Mouse (Mus musculus): Measurements from ENCODE around the gene Rab11fip2. TPM values are rescaled to one million over a fixed set of nuclear protein-coding genes. Genes with fewer than 3 reads are reported as not detected.

Gene Rab11fip2
- polyA plus RNA-seq (2015; fragmentation: Nextera tagmentation; extraction: Ambion mirVana) = 2.2 and 2.7 TPM in 2 replicates

- peak within 1 kb of the TSS; percentile 77 for H3K4me3 ChIP-seq (replicated peaks; ENCODE audit: low read length)
- peak within 1 kb of the TSS; percentile 87 for H3K27ac ChIP-seq (ENCODE audit: low read length)
- H3K9me3 ChIP-seq (replicated peaks; ENCODE audit: control insufficient read depth, low read length) = no peaks in the 10 kb centered on the region
- H3K4me2 ChIP-seq (ENCODE audit: low read depth, low read length) = peak within 1 kb of the TSS; percentile 65
- under 1% methylated on average over 69 of the region's 72 CpGs for WGBS
- H3K36me3 ChIP-seq (ENCODE audit: control insufficient read depth, insufficient read depth, low read length) = no peaks in the 10 kb centered on the region
- H3K27me3 ChIP-seq (ENCODE audit: control insufficient read depth, insufficient read depth, low read length) = no peaks in the 10 kb centered on the region
- ATAC-seq (ENCODE audit: insufficient read depth, low FRiP score) = peak; percentile 97
- H3K9ac ChIP-seq (ENCODE audit: low read length) = peak within 1 kb of the TSS; percentile 96
- peaks cover 3% of the 10 kb centered on the region; the same call in 1 of the 2 replicates for H3K4me1 ChIP-seq (ENCODE audit: control insufficient read depth, insufficient read depth, low read length)
Measured at GRCm38 (mm10) chr19:59943322-59943871, at the start of gene Rab11fip2. Gene Rab11fip2, minus strand, starts transcription at chr19:59943654.

DNA sequence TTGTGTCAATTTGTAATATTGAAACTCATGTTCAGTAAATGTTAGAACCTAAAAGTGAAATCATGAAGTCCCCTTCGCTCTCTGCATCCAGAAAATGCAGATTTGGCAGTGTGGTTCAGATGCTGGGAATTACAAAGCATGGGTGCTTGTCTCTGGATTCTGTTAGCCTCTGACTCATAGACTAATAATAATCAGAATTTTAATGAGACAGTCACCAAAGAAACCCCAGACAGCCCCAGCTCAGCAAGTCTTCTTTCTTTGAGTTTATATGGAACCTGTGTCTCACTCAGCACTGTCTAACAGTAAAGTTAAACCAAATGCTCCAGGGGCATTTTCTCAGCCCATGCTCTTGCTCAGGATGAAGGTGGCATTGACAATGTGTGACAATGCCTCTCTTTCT, 38.1 kb upstream of the Rab11fip2 start:
- 94% methylated on average over 1 of the region's 1 CpGs for WGBS
- H3K36me3 ChIP-seq (ENCODE audit: control insufficient read depth, insufficient read depth, low read length) = no peaks in the 10 kb centered on the region
- no peak overlapping the region for H3K4me2 ChIP-seq (ENCODE audit: low read depth, low read length)
- no peaks in the 10 kb centered on the region for H3K27me3 ChIP-seq (ENCODE audit: control insufficient read depth, insufficient read depth, low read length)
- ATAC-seq (ENCODE audit: insufficient read depth, low FRiP score) = no peak
- H3K9ac ChIP-seq (ENCODE audit: low read length) = no peak overlapping the region
- no peak overlapping the region for H3K4me3 ChIP-seq (replicated peaks; ENCODE audit: low read length)
- H3K27ac ChIP-seq (ENCODE audit: low read length) = no peak overlapping the region
- no peaks in the 10 kb centered on the region for H3K9me3 ChIP-seq (replicated peaks; ENCODE audit: control insufficient read depth, low read length)
- no peaks in the 10 kb centered on the region for H3K4me1 ChIP-seq (ENCODE audit: control insufficient read depth, insufficient read depth, low read length)

DNA sequence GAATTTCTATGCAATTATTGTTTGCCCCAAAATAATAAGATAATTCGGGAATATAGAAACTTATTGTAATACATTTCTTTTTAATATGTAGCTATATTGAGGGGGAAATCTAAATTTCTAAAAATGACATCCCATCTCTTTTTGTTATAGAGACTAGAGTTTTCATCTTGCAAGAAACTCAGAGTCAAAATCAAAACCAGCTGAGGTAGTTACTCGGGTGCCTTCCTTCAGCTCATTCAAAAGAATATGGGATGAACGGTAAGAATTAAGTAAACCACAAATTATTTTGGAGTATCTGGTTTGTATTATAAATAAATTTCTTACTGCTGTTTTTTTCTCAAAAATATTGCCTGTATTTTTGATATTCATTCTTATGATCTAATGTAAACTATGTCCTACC, 11.5 kb upstream of the Rab11fip2 start:
- no peak for ATAC-seq (ENCODE audit: insufficient read depth, low FRiP score)
- Histone ChIP-seq H3K4me2 (ENCODE audit: low read depth, low read length) (no peak overlapping the region), H3K27me3 (ENCODE audit: control insufficient read depth, insufficient read depth, low read length) (no peaks in the 10 kb centered on the region), H3K4me3 (replicated peaks; ENCODE audit: low read length) (no peak overlapping the region), H3K36me3 (ENCODE audit: control insufficient read depth, insufficient read depth, low read length) (no peaks in the 10 kb centered on the region), H3K27ac (ENCODE audit: low read length) (no peak overlapping the region), H3K4me1 (ENCODE audit: control insufficient read depth, insufficient read depth, low read length) (no peaks in the 10 kb centered on the region), H3K9me3 (replicated peaks; ENCODE audit: control insufficient read depth, low read length) (no peaks in the 10 kb centered on the region), H3K9ac (ENCODE audit: low read length) (no peak overlapping the region)
- WGBS = 69% methylated on average over 3 of the region's 3 CpGs

GRCm38 (mm10) chr19:59949731-59950130, 6.3 kb upstream of the Rab11fip2 start:
- 89% methylated on average over 5 of the region's 5 CpGs for whole genome bisulfite sequencing
- H3K4me3 ChIP-seq (replicated peaks; ENCODE audit: low read length) = no peak overlapping the region
- no peak for ATAC-seq (ENCODE audit: insufficient read depth, low FRiP score)

GRCm38 (mm10) chr19:59942716-59943321, 635 bp downstream of the Rab11fip2 start:
- Histone ChIP-seq H3K9ac (ENCODE audit: low read length) (peak overlapping the region; percentile 96), H3K4me3 (replicated peaks; ENCODE audit: low read length) (peak overlapping the region; percentile 77), H3K9me3 (replicated peaks; ENCODE audit: control insufficient read depth, low read length) (no peaks in the 10 kb centered on the region), H3K27ac (ENCODE audit: low read length) (peak overlapping the region; percentile 87), H3K4me1 (ENCODE audit: control insufficient read depth, insufficient read depth, low read length) (peaks cover 3% of the 10 kb centered on the region; the same call in 1 of the 2 replicates), H3K27me3 (ENCODE audit: control insufficient read depth, insufficient read depth, low read length) (no peaks in the 10 kb centered on the region), H3K4me2 (ENCODE audit: low read depth, low read length) (peak overlapping the region; percentile 65), H3K36me3 (ENCODE audit: control insufficient read depth, insufficient read depth, low read length) (no peaks in the 10 kb centered on the region)
- 2% methylated on average over 27 of the region's 27 CpGs for WGBS
- peak; percentile 76 for ATAC-seq (ENCODE audit: insufficient read depth, low FRiP score)

More at GRCm38 (mm10) chr19:59949731-59950130, 6.3 kb upstream of the Rab11fip2 start:
- Histone ChIP-seq H3K27ac (ENCODE audit: low read length) (no peak overlapping the region), H3K9me3 (replicated peaks; ENCODE audit: control insufficient read depth, low read length) (no peaks in the 10 kb centered on the region), H3K27me3 (ENCODE audit: control insufficient read depth, insufficient read depth, low read length) (no peaks in the 10 kb centered on the region), H3K9ac (ENCODE audit: low read length) (no peak overlapping the region), H3K4me1 (ENCODE audit: control insufficient read depth, insufficient read depth, low read length) (no peaks in the 10 kb centered on the region), H3K36me3 (ENCODE audit: control insufficient read depth, insufficient read depth, low read length) (no peaks in the 10 kb centered on the region), H3K4me2 (ENCODE audit: low read depth, low read length) (no peak overlapping the region)

DNA sequence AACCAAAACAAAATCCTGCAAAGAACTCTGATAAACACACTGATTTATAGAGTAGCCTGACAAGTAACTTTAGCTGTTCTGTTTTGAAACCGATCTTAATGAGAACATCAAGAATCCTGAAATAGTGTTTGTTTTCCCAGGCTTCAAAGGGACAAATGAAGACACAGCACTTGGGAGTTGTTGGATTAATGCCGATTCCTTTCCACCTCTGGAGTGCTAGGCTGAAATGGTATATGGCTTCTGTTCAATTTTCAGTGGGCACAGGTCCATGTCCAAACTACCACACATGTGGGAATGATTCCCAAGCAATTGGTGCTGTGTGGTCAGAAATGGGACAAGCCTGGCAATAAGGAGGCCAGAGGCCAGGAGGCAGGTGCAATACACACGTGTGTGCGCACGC, 3.7 kb downstream of the Rab11fip2 start:
- no peak overlapping the region for H3K4me2 ChIP-seq (ENCODE audit: low read depth, low read length)
- ATAC-seq (ENCODE audit: insufficient read depth, low FRiP score) = no peak
- no peak overlapping the region for H3K9ac ChIP-seq (ENCODE audit: low read length)
- H3K4me1 ChIP-seq (ENCODE audit: control insufficient read depth, insufficient read depth, low read length) = peaks cover 3% of the 10 kb centered on the region; the same call in 1 of the 2 replicates
- H3K36me3 ChIP-seq (ENCODE audit: control insufficient read depth, insufficient read depth, low read length) = no peaks in the 10 kb centered on the region
- H3K27me3 ChIP-seq (ENCODE audit: control insufficient read depth, insufficient read depth, low read length) = no peaks in the 10 kb centered on the region
- H3K27ac ChIP-seq (ENCODE audit: low read length) = no peak overlapping the region
- no peak overlapping the region for H3K4me3 ChIP-seq (replicated peaks; ENCODE audit: low read length)
- 73% methylated on average over 5 of the region's 5 CpGs for WGBS
- no peaks in the 10 kb centered on the region for H3K9me3 ChIP-seq (replicated peaks; ENCODE audit: control insufficient read depth, low read length)

- H3K4me3 ChIP-seq (replicated peaks; ENCODE audit: low read length) = no peak overlapping the region
Measured at GRCm38 (mm10) chr19:59932085-59932484, 11.4 kb downstream of the Rab11fip2 start.

DNA sequence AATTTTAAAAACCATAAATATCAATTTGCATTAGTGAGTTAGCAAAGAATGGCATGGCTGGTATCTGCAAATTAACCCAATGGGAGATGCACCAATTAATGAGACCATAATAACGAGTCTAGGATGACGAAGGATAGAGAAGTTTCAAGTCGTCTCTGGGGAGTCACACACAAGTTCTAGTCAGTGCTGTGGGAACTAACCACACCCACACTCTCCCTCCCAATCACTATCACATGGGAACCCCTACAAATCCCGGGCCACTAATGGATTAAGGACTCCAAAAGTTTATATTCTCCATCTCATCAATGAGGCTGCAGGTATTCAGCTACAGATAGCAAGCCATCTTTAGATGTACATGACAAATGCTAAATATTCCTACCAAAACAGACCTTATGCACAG, 14.8 kb downstream of the Rab11fip2 start:
- H3K4me1 ChIP-seq (ENCODE audit: control insufficient read depth, insufficient read depth, low read length) = no peaks in the 10 kb centered on the region
- H3K9ac ChIP-seq (ENCODE audit: low read length) = no peak overlapping the region
- no peak overlapping the region for H3K4me3 ChIP-seq (replicated peaks; ENCODE audit: low read length)
- no peak overlapping the region for H3K27ac ChIP-seq (ENCODE audit: low read length)
- no peaks in the 10 kb centered on the region for H3K36me3 ChIP-seq (ENCODE audit: control insufficient read depth, insufficient read depth, low read length)
- H3K27me3 ChIP-seq (ENCODE audit: control insufficient read depth, insufficient read depth, low read length) = no peaks in the 10 kb centered on the region
- no peak for ATAC-seq (ENCODE audit: insufficient read depth, low FRiP score)
- 73% methylated on average over 4 of the region's 4 CpGs for WGBS
- H3K9me3 ChIP-seq (replicated peaks; ENCODE audit: control insufficient read depth, low read length) = no peaks in the 10 kb centered on the region
- H3K4me2 ChIP-seq (ENCODE audit: low read depth, low read length) = no peak overlapping the region

More at GRCm38 (mm10) chr19:59932085-59932484, 11.4 kb downstream of the Rab11fip2 start:
- 92% methylated on average over 10 of the region's 10 CpGs for WGBS
- no peaks in the 10 kb centered on the region for H3K27me3 ChIP-seq (ENCODE audit: control insufficient read depth, insufficient read depth, low read length)
- no peaks in the 10 kb centered on the region for H3K36me3 ChIP-seq (ENCODE audit: control insufficient read depth, insufficient read depth, low read length)
- H3K9me3 ChIP-seq (replicated peaks; ENCODE audit: control insufficient read depth, low read length) = no peaks in the 10 kb centered on the region
- ATAC-seq (ENCODE audit: insufficient read depth, low FRiP score) = no peak
- no peak overlapping the region for H3K4me2 ChIP-seq (ENCODE audit: low read depth, low read length)
- no peaks in the 10 kb centered on the region for H3K4me1 ChIP-seq (ENCODE audit: control insufficient read depth, insufficient read depth, low read length)
- no peak overlapping the region for H3K27ac ChIP-seq (ENCODE audit: low read length)
- H3K9ac ChIP-seq (ENCODE audit: low read length) = no peak overlapping the region

DNA sequence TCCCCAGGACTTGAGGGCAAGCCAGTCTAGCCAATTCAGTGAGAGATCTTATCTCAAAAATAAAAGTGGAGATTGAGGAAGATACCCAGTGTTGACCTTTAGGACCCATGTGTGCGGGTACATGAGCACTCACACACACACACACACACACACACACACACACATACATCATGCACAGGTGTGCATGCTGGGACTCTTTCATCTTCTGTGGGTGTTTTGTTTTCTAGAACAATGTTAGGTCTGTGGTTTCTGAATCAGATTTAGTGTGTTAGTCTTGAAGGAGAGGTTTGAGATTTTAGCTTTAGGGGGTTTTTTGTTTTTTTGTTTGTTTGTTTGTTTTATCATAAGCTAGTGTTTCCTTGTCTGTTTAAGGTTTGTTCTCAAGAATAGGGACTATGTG, 17.3 kb downstream of the Rab11fip2 start:
- 92% methylated on average over 1 of the region's 1 CpGs for WGBS
- ATAC-seq (ENCODE audit: insufficient read depth, low FRiP score) = no peak
- H3K36me3 ChIP-seq (ENCODE audit: control insufficient read depth, insufficient read depth, low read length) = no peaks in the 10 kb centered on the region
- no peaks in the 10 kb centered on the region for H3K9me3 ChIP-seq (replicated peaks; ENCODE audit: control insufficient read depth, low read length)
- no peak overlapping the region for H3K9ac ChIP-seq (ENCODE audit: low read length)
- no peaks in the 10 kb centered on the region for H3K27me3 ChIP-seq (ENCODE audit: control insufficient read depth, insufficient read depth, low read length)
- no peaks in the 10 kb centered on the region for H3K4me1 ChIP-seq (ENCODE audit: control insufficient read depth, insufficient read depth, low read length)
- no peak overlapping the region for H3K4me2 ChIP-seq (ENCODE audit: low read depth, low read length)
- H3K4me3 ChIP-seq (replicated peaks; ENCODE audit: low read length) = no peak overlapping the region
- no peak overlapping the region for H3K27ac ChIP-seq (ENCODE audit: low read length)
